Mouse (Mus musculus): ENCODE results near the gene Lipm. TPM values are rescaled to one million over a fixed set of nuclear protein-coding genes. Genes with fewer than 3 reads are reported as not detected.

The Lipm gene
- total RNA-seq (2014; rRNA removed): 0.38 TPM in 1 of 2 replicates, not detected in the other
- 0.05 TPM in 1 of 2 replicates, not detected in the other for polyA plus RNA-seq (2015; fragmentation: Nextera tagmentation; extraction: Ambion mirVana)

- Histone ChIP-seq H3K4me1 (ENCODE audit: insufficient read depth, low read length) (no peaks in the 10 kb centered on the region), H3K4me3 (ENCODE audit: low read depth, low read length) (no peak within 1 kb of the TSS), H3K36me3 (ENCODE audit: insufficient read depth, low read length) (no peaks in the 10 kb centered on the region), H3K9ac (replicated peaks; ENCODE audit: low read length, poor library complexity, severe bottlenecking) (no peak within 1 kb of the TSS), H3K4me2 (ENCODE audit: low read depth, low read length, poor library complexity, severe bottlenecking) (no peak within 1 kb of the TSS), H3K27me3 (ENCODE audit: insufficient read depth, low read length) (no peaks in the 10 kb centered on the region), H3K9me3 (ENCODE audit: low read length) (no peaks in the 10 kb centered on the region), H3K27ac (ENCODE audit: low read depth, low read length) (no peak within 1 kb of the TSS)
- ATAC-seq (ENCODE audit: low FRiP score) (no peak), DNase-seq (ENCODE audit: low spot score) (no peak)
- WGBS: 87% methylated on average over 4 of the region's 4 CpGs
- no peak for TF ChIP-seq CTCF (IDR thresholded peaks at IDR 0.05)
Measured at GRCm38 (mm10) chr19:34100633-34101032, at the start of gene Lipm. TSS of gene Lipm (plus strand) at chr19:34100933.

GRCm38 (mm10) chr19:34051502-34051901, 49.2 kb upstream of the Lipm start:
- Histone ChIP-seq H3K4me1 (ENCODE audit: insufficient read depth, low read length) (no peaks in the 10 kb centered on the region), H3K4me2 (ENCODE audit: low read depth, low read length, poor library complexity, severe bottlenecking) (no peak overlapping the region), H3K9ac (replicated peaks; ENCODE audit: low read length, poor library complexity, severe bottlenecking) (no peak overlapping the region), H3K27me3 (ENCODE audit: insufficient read depth, low read length) (no peaks in the 10 kb centered on the region), H3K4me3 (ENCODE audit: low read depth, low read length) (no peak overlapping the region), H3K9me3 (ENCODE audit: low read length) (no peaks in the 10 kb centered on the region), H3K36me3 (ENCODE audit: insufficient read depth, low read length) (no peaks in the 10 kb centered on the region), H3K27ac (ENCODE audit: low read depth, low read length) (no peak overlapping the region)
- WGBS: 83% methylated on average over 3 of the region's 3 CpGs
- DNase-seq (ENCODE audit: low spot score) (peak; percentile 5), ATAC-seq (ENCODE audit: low FRiP score) (no peak)
- no peak for TF ChIP-seq CTCF (IDR thresholded peaks at IDR 0.05)

DNA sequence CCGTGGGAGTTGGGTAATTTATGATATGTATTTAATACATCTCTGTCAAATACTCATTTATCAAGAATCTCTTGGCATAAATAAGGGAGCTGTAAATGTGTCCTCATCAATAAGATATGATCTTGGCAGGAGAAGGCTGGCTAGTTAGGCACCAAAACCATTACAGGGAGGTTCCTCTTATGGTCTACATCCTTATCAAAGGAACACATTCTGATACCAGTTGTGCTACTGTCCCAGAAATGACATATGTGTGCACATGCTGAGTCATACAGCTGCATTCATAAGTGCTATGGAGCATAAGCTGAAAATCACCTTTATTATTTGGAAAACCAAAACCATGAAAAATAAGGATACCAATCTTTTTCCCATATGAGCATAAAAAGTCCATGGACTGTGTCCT, 37.2 kb upstream of the Lipm start:
- ATAC-seq (ENCODE audit: low FRiP score): no peak
- no peaks in the 10 kb centered on the region for H3K9me3 ChIP-seq (ENCODE audit: low read length)
- no peaks in the 10 kb centered on the region for H3K4me1 ChIP-seq (ENCODE audit: insufficient read depth, low read length)
- TF ChIP-seq CTCF (IDR thresholded peaks at IDR 0.05): no peak
- no peak overlapping the region for H3K27ac ChIP-seq (ENCODE audit: low read depth, low read length)
- no peaks in the 10 kb centered on the region for H3K36me3 ChIP-seq (ENCODE audit: insufficient read depth, low read length)
- WGBS: 51% methylated on average over 1 of the region's 1 CpGs
- H3K9ac ChIP-seq (replicated peaks; ENCODE audit: low read length, poor library complexity, severe bottlenecking): no peak overlapping the region
- DNase-seq (ENCODE audit: low spot score): no peak
- H3K27me3 ChIP-seq (ENCODE audit: insufficient read depth, low read length): no peaks in the 10 kb centered on the region
- H3K4me2 ChIP-seq (ENCODE audit: low read depth, low read length, poor library complexity, severe bottlenecking): no peak overlapping the region
- no peak overlapping the region for H3K4me3 ChIP-seq (ENCODE audit: low read depth, low read length)

GRCm38 (mm10) chr19:34064059-34064458, 36.7 kb upstream of the Lipm start:
- Histone ChIP-seq H3K27ac (ENCODE audit: low read depth, low read length) (no peak overlapping the region), H3K9me3 (ENCODE audit: low read length) (no peaks in the 10 kb centered on the region), H3K4me2 (ENCODE audit: low read depth, low read length, poor library complexity, severe bottlenecking) (no peak overlapping the region), H3K9ac (replicated peaks; ENCODE audit: low read length, poor library complexity, severe bottlenecking) (no peak overlapping the region), H3K4me3 (ENCODE audit: low read depth, low read length) (no peak overlapping the region), H3K27me3 (ENCODE audit: insufficient read depth, low read length) (no peaks in the 10 kb centered on the region), H3K36me3 (ENCODE audit: insufficient read depth, low read length) (no peaks in the 10 kb centered on the region), H3K4me1 (ENCODE audit: insufficient read depth, low read length) (no peaks in the 10 kb centered on the region)
- ATAC-seq (ENCODE audit: low FRiP score): no peak
- no peak for TF ChIP-seq CTCF (IDR thresholded peaks at IDR 0.05)
- 90% methylated on average over 4 of the region's 4 CpGs for WGBS
- no peak for DNase-seq (ENCODE audit: low spot score)

DNA sequence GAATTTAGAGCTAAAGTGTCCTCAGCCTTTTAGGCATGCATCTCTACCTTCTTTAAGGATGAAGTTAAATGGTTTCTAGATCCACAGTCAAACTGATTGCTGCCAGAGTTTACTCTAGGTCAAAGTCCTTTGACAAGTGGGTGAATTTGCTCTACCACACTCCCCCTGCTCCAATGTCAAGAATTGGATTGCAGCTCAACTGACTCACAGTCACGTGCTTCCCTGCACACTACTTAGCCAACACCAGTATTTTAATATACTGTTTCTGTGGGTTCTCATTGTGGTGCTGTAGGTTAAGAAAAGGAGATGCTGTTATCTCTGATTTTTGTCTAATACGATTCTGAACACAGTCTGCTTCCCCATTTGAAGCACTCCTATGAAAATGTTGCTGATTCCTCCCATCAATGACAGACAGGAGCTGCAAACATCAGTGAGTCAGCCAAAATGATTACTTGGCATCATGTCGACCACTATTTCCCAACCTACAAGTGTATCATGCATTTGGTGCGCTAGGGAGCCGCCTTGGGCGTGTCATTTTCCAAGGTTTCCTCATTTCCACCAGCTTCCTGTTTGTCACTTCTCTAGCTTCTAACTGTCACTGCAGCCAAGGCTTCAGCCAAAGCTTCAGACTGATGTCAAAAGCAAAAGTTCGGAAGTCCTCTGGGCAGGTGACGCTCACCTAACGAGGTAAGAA, 33.8 kb upstream of the Lipm start, which contains the start of gene Lipn:
Lipn (plus strand) TSS at position 580 of the 694 bp plus-strand sequence.
- H3K4me2 ChIP-seq (ENCODE audit: low read depth, low read length, poor library complexity, severe bottlenecking): no peak within 1 kb of the TSS
- no peak for DNase-seq (ENCODE audit: low spot score)
- no peak for TF ChIP-seq CTCF (IDR thresholded peaks at IDR 0.05)
- ATAC-seq (ENCODE audit: low FRiP score): no peak
- no peak within 1 kb of the TSS for H3K27ac ChIP-seq (ENCODE audit: low read depth, low read length)
- no peaks in the 10 kb centered on the region for H3K9me3 ChIP-seq (ENCODE audit: low read length)
- H3K4me1 ChIP-seq (ENCODE audit: insufficient read depth, low read length): no peaks in the 10 kb centered on the region
- H3K27me3 ChIP-seq (ENCODE audit: insufficient read depth, low read length): no peaks in the 10 kb centered on the region
- no peak within 1 kb of the TSS for H3K9ac ChIP-seq (replicated peaks; ENCODE audit: low read length, poor library complexity, severe bottlenecking)
- no peak within 1 kb of the TSS for H3K4me3 ChIP-seq (ENCODE audit: low read depth, low read length)
- WGBS: 89% methylated on average over 9 of the region's 9 CpGs
- H3K36me3 ChIP-seq (ENCODE audit: insufficient read depth, low read length): no peaks in the 10 kb centered on the region

GRCm38 (mm10) chr19:34074239-34074638, 26.5 kb upstream of the Lipm start:
- H3K4me2 ChIP-seq (ENCODE audit: low read depth, low read length, poor library complexity, severe bottlenecking): no peak overlapping the region
- DNase-seq (ENCODE audit: low spot score) (no peak), ATAC-seq (ENCODE audit: low FRiP score) (no peak)
- H3K9me3 ChIP-seq (ENCODE audit: low read length): no peaks in the 10 kb centered on the region
- H3K27ac ChIP-seq (ENCODE audit: low read depth, low read length): no peak overlapping the region
- no peaks in the 10 kb centered on the region for H3K27me3 ChIP-seq (ENCODE audit: insufficient read depth, low read length)
- no peaks in the 10 kb centered on the region for H3K36me3 ChIP-seq (ENCODE audit: insufficient read depth, low read length)
- no peak for TF ChIP-seq CTCF (IDR thresholded peaks at IDR 0.05)
- H3K4me3 ChIP-seq (ENCODE audit: low read depth, low read length): no peak overlapping the region
- no peaks in the 10 kb centered on the region for H3K4me1 ChIP-seq (ENCODE audit: insufficient read depth, low read length)
- no peak overlapping the region for H3K9ac ChIP-seq (replicated peaks; ENCODE audit: low read length, poor library complexity, severe bottlenecking)
